Mouse (Mus musculus): Measurements from ENCODE around the gene Vmn1r1. TPM values are rescaled to one million over a fixed set of nuclear protein-coding genes. Genes with fewer than 3 reads are reported as not detected.
"Not testable (repeated sequence)": the region's sequence is repeated elsewhere in the genome, so short reads cannot be mapped to it uniquely, and the experiment has no call there.

The Vmn1r1 gene
- polyA plus RNA-seq, 1 experiment from 2014 or later, result not detected

GRCm38 (mm10) chr1:182176985-182177384 lies 12.7 kb upstream of the Vmn1r1 start:
- not testable (repeated sequence) for H3K4me2 ChIP-seq (ENCODE audit: low read length); H3K27ac ChIP-seq (ENCODE audit: low read depth, low read length); H3K36me3 ChIP-seq (ENCODE audit: control insufficient read depth, insufficient read depth, low read length); DNase-seq (ENCODE audit: low spot score); H3K9ac ChIP-seq (ENCODE audit: low read length); ATAC-seq; H3K27me3 ChIP-seq (replicated peaks; ENCODE audit: control insufficient read depth, insufficient read depth, low read length); H3K4me3 ChIP-seq (ENCODE audit: low read depth, low read length); H3K4me1 ChIP-seq (ENCODE audit: control insufficient read depth, insufficient read depth, low read length); H3K9me3 ChIP-seq (replicated peaks; ENCODE audit: control insufficient read depth, low read length)
- 95% methylated on average over 19 of the region's 19 CpGs for WGBS

GRCm38 (mm10) chr1:182170206-182170605 lies 5.9 kb upstream of the Vmn1r1 start:
- H3K27me3 ChIP-seq (replicated peaks; ENCODE audit: control insufficient read depth, insufficient read depth, low read length); H3K4me1 ChIP-seq (ENCODE audit: control insufficient read depth, insufficient read depth, low read length); H3K4me3 ChIP-seq (ENCODE audit: low read depth, low read length); H3K9ac ChIP-seq (ENCODE audit: low read length); H3K9me3 ChIP-seq (replicated peaks; ENCODE audit: control insufficient read depth, low read length); ATAC-seq; H3K27ac ChIP-seq (ENCODE audit: low read depth, low read length); H3K36me3 ChIP-seq (ENCODE audit: control insufficient read depth, insufficient read depth, low read length); DNase-seq (ENCODE audit: low spot score); H3K4me2 ChIP-seq (ENCODE audit: low read length): not testable (repeated sequence)
- 95% methylated on average over 6 of the region's 6 CpGs for WGBS

DNA sequence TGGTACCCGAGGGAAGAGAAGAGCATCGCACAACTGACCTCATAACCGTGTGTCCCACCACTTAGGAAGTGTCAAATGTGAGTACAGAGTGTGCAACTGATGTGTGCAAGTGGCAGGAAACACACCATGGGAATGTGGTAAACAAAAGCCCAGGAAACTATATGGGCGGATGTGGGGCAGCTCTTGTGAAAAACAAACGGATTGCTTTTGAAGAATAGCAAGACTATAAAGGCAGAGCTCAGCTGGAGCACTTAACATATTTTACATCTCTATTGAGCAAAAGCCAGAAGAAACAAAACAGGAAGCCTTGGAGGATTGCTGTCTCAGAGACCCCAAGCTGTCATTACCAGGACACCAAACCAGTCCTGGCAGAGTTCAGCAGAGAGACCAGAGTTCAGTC lies 1.3 kb downstream of the Vmn1r1 start:
- Histone ChIP-seq H3K27ac (ENCODE audit: low read depth, low read length) (no peak overlapping the region), H3K9me3 (replicated peaks; ENCODE audit: control insufficient read depth, low read length) (no peaks in the 10 kb centered on the region), H3K4me1 (ENCODE audit: control insufficient read depth, insufficient read depth, low read length) (no peaks in the 10 kb centered on the region), H3K36me3 (ENCODE audit: control insufficient read depth, insufficient read depth, low read length) (no peaks in the 10 kb centered on the region), H3K4me2 (ENCODE audit: low read length) (no peak overlapping the region), H3K9ac (ENCODE audit: low read length) (no peak overlapping the region), H3K27me3 (replicated peaks; ENCODE audit: control insufficient read depth, insufficient read depth, low read length) (no peaks in the 10 kb centered on the region), H3K4me3 (ENCODE audit: low read depth, low read length) (no peak overlapping the region)
- DNase-seq (ENCODE audit: low spot score) (no peak), ATAC-seq (no peak)
- WGBS, result 39% methylated on average over 5 of the region's 5 CpGs

- DNase-seq (ENCODE audit: low spot score) (no peak), ATAC-seq (no peak)
- H3K9me3 ChIP-seq (replicated peaks; ENCODE audit: control insufficient read depth, low read length), result no peaks in the 10 kb centered on the region
- H3K4me1 ChIP-seq (ENCODE audit: control insufficient read depth, insufficient read depth, low read length), result no peaks in the 10 kb centered on the region
- H3K27ac ChIP-seq (ENCODE audit: low read depth, low read length), result no peak overlapping the region
- H3K4me2 ChIP-seq (ENCODE audit: low read length), result no peak overlapping the region
- no peak overlapping the region for H3K9ac ChIP-seq (ENCODE audit: low read length)
- 69% methylated on average over 3 of the region's 3 CpGs for WGBS
- no peaks in the 10 kb centered on the region for H3K27me3 ChIP-seq (replicated peaks; ENCODE audit: control insufficient read depth, insufficient read depth, low read length)
- no peaks in the 10 kb centered on the region for H3K36me3 ChIP-seq (ENCODE audit: control insufficient read depth, insufficient read depth, low read length)
- H3K4me3 ChIP-seq (ENCODE audit: low read depth, low read length), result no peak overlapping the region
Measured at GRCm38 (mm10) chr1:182159575-182159974, 4.7 kb downstream of the Vmn1r1 start.

DNA sequence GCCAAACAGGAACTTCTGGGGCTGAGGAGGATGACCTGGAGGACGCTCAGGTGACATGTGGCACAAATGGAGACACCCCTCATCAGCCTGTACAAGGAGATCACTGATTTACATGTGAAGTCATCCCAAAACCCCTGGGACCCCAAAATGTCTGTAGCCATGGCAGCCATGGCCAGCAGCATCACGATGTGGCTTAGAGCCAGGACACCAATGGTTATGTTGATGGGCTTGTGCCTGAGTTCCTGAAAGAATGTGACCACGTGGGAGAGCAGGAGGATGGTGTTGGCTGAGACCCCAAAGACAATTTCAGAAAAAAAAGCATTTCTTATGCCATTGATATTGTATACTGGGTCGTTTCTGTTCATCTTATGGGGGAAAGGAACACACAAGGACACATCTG lies 6.6 kb downstream of the Vmn1r1 start:
- Histone ChIP-seq H3K9ac (ENCODE audit: low read length) (no peak overlapping the region), H3K36me3 (ENCODE audit: control insufficient read depth, insufficient read depth, low read length) (no peaks in the 10 kb centered on the region), H3K4me3 (ENCODE audit: low read depth, low read length) (no peak overlapping the region), H3K27ac (ENCODE audit: low read depth, low read length) (no peak overlapping the region), H3K4me2 (ENCODE audit: low read length) (no peak overlapping the region), H3K27me3 (replicated peaks; ENCODE audit: control insufficient read depth, insufficient read depth, low read length) (no peaks in the 10 kb centered on the region), H3K9me3 (replicated peaks; ENCODE audit: control insufficient read depth, low read length) (no peaks in the 10 kb centered on the region), H3K4me1 (ENCODE audit: control insufficient read depth, insufficient read depth, low read length) (no peaks in the 10 kb centered on the region)
- ATAC-seq (no peak), DNase-seq (ENCODE audit: low spot score) (no peak)
- WGBS, result 70% methylated on average over 4 of the region's 4 CpGs

GRCm38 (mm10) chr1:182149966-182150365 lies 14.3 kb downstream of the Vmn1r1 start:
- Histone ChIP-seq H3K4me3 (ENCODE audit: low read depth, low read length) (no peak overlapping the region), H3K27me3 (replicated peaks; ENCODE audit: control insufficient read depth, insufficient read depth, low read length) (no peaks in the 10 kb centered on the region), H3K36me3 (ENCODE audit: control insufficient read depth, insufficient read depth, low read length) (no peaks in the 10 kb centered on the region), H3K9ac (ENCODE audit: low read length) (no peak overlapping the region), H3K9me3 (replicated peaks; ENCODE audit: control insufficient read depth, low read length) (no peaks in the 10 kb centered on the region), H3K4me2 (ENCODE audit: low read length) (no peak overlapping the region), H3K4me1 (ENCODE audit: control insufficient read depth, insufficient read depth, low read length) (no peaks in the 10 kb centered on the region), H3K27ac (ENCODE audit: low read depth, low read length) (no peak overlapping the region)
- ATAC-seq (no peak), DNase-seq (ENCODE audit: low spot score) (no peak)
- WGBS, result 81% methylated on average over 2 of the region's 2 CpGs

GRCm38 (mm10) chr1:182148864-182149514 lies 15.3 kb downstream of the Vmn1r1 start:
- Histone ChIP-seq H3K36me3 (ENCODE audit: control insufficient read depth, insufficient read depth, low read length) (no peaks in the 10 kb centered on the region), H3K4me1 (ENCODE audit: control insufficient read depth, insufficient read depth, low read length) (no peaks in the 10 kb centered on the region), H3K27me3 (replicated peaks; ENCODE audit: control insufficient read depth, insufficient read depth, low read length) (no peaks in the 10 kb centered on the region), H3K4me3 (ENCODE audit: low read depth, low read length) (no peak overlapping the region), H3K27ac (ENCODE audit: low read depth, low read length) (no peak overlapping the region), H3K4me2 (ENCODE audit: low read length) (no peak overlapping the region), H3K9ac (ENCODE audit: low read length) (no peak overlapping the region), H3K9me3 (replicated peaks; ENCODE audit: control insufficient read depth, low read length) (no peaks in the 10 kb centered on the region)
- 66% methylated on average over 7 of the region's 7 CpGs for WGBS
- no peak for ATAC-seq
- no peak for DNase-seq (ENCODE audit: low spot score)

GRCm38 (mm10) chr1:182145546-182145945 lies 18.7 kb downstream of the Vmn1r1 start:
- Histone ChIP-seq H3K36me3 (ENCODE audit: control insufficient read depth, insufficient read depth, low read length) (no peaks in the 10 kb centered on the region), H3K4me3 (ENCODE audit: low read depth, low read length) (no peak overlapping the region), H3K27me3 (replicated peaks; ENCODE audit: control insufficient read depth, insufficient read depth, low read length) (no peaks in the 10 kb centered on the region), H3K4me2 (ENCODE audit: low read length) (no peak overlapping the region), H3K4me1 (ENCODE audit: control insufficient read depth, insufficient read depth, low read length) (no peaks in the 10 kb centered on the region), H3K9me3 (replicated peaks; ENCODE audit: control insufficient read depth, low read length) (no peaks in the 10 kb centered on the region), H3K27ac (ENCODE audit: low read depth, low read length) (no peak overlapping the region), H3K9ac (ENCODE audit: low read length) (no peak overlapping the region)
- no peak for ATAC-seq
- 46% methylated on average over 5 of the region's 5 CpGs for WGBS
- no peak for DNase-seq (ENCODE audit: low spot score)

GRCm38 (mm10) chr1:182143288-182143687 lies 21.0 kb downstream of the Vmn1r1 start:
- DNase-seq (ENCODE audit: low spot score) (no peak), ATAC-seq (no peak)
- H3K36me3 ChIP-seq (ENCODE audit: control insufficient read depth, insufficient read depth, low read length), result no peaks in the 10 kb centered on the region
- H3K9ac ChIP-seq (ENCODE audit: low read length), result no peak overlapping the region
- no peaks in the 10 kb centered on the region for H3K9me3 ChIP-seq (replicated peaks; ENCODE audit: control insufficient read depth, low read length)
- WGBS, result 79% methylated on average over 8 of the region's 8 CpGs
- no peak overlapping the region for H3K4me3 ChIP-seq (ENCODE audit: low read depth, low read length)
- H3K27me3 ChIP-seq (replicated peaks; ENCODE audit: control insufficient read depth, insufficient read depth, low read length), result no peaks in the 10 kb centered on the region
- H3K4me2 ChIP-seq (ENCODE audit: low read length), result no peak overlapping the region
- no peak overlapping the region for H3K27ac ChIP-seq (ENCODE audit: low read depth, low read length)
- H3K4me1 ChIP-seq (ENCODE audit: control insufficient read depth, insufficient read depth, low read length), result no peaks in the 10 kb centered on the region

Measured in forebrain, embryonic 14.5 days (tissue).